Mouse (Mus musculus) small intestine, adult 2 months (tissue): ENCODE data around the gene Tmem108. TPM values are rescaled to one million over a fixed set of nuclear protein-coding genes. Genes with fewer than 3 reads are reported as not detected.

ENCODE experiments used
- H3K27ac ChIP-seq: fragments of 200-500 bp; 2 replicates; pipeline ENCODE4 v1.5.1; 2012; ENCODE audit warnings: low read depth, low read length, control low read depth, inconsistent platforms; ENCODE audit not compliant: insufficient read depth
- H3K27me3 ChIP-seq: fragments of 200-500 bp; 2 replicates; pipeline ENCODE4 v1.6.1; 2012; ENCODE audit warnings: mild to moderate bottlenecking, moderate library complexity, low read length, inconsistent platforms; ENCODE audit not compliant: control insufficient read depth, insufficient read depth
- H3K36me3 ChIP-seq: fragments of 200-500 bp; 2 replicates; pipeline ENCODE4 v1.6.1; 2012; ENCODE audit warnings: mild to moderate bottlenecking, low read length, control low read depth, inconsistent platforms; ENCODE audit not compliant: control insufficient read depth, insufficient read depth
- H3K4me1 ChIP-seq: fragments of 200-500 bp; 2 replicates; pipeline ENCODE4 v1.6.1; 2012; ENCODE audit warnings: low read length, inconsistent platforms, mixed read lengths; ENCODE audit not compliant: control insufficient read depth, insufficient read depth, insufficient read length
- H3K4me3 ChIP-seq: fragments of 200-500 bp; 2 replicates; pipeline ENCODE4 v1.5.1; 2012; ENCODE audit warnings: low read depth, mild to moderate bottlenecking, control low read depth, inconsistent platforms, low read length, moderate library complexity
- CTCF ChIP-seq: fragments of 200-500 bp; IDR thresholded peaks from 2 replicates; pipeline ENCODE4 v1.5.1; 2012; ENCODE audit warnings: low read depth, mild to moderate bottlenecking, control low read depth, inconsistent platforms, low read length, moderate library complexity, mixed read lengths; ENCODE audit not compliant: insufficient replicate concordance, insufficient read length; ENCODE audit errors: extremely low read depth
- POLR2A ChIP-seq: fragments of 200-500 bp; IDR thresholded peaks from 2 replicates; pipeline ENCODE4 v1.6.1; 2012; ENCODE audit warnings: low read depth, mild to moderate bottlenecking, control low read depth, inconsistent platforms, low read length, moderate library complexity
- WGBS: fragments of 180-500 bp; shearing (Covaris S2); methylation state at CpG from one replicate; pipeline ENCODE4 v1.1.7; 2018; 5-methylcytosine and 5-hydroxymethylcytosine counted together
- polyA plus RNA-seq: library from polyadenylated mRNA; depleted of rRNA; stranded (reverse); fragments of >200 nt; gene quantifications from 2 replicates; pipeline ENCODE4 v1.2.3, GENCODE M21; 2012

The Tmem108 gene
- polyA plus RNA-seq, 1 experiment: 0.85 TPM

DNA sequence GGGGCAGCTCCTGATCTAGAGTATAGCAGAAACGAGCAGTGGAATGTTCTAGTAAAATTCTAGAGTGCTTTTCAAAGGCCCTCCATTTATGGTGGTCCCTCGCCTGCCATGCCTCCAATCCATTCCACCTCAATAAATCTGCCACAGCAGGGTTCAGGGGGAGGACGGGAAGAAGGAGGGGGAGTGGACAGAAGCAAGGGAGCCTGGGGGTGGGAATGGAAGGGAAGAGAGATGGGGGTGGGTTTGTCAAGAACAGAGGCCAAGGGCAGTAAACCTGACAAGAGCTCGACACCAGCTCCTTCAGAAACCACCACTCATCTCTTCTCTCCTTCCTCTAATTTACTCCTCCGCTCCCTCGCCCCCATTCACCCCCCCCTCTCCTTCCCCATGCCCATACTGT, 238.6 kb downstream of the Tmem108 start:
- Histone ChIP-seq H3K27me3 (no peaks in the 10 kb centered on the region), H3K4me1 (no peaks in the 10 kb centered on the region), H3K4me3 (no peak overlapping the region), H3K27ac (no peak overlapping the region), H3K36me3 (no peaks in the 10 kb centered on the region)
- 49% methylated on average over 6 of the region's 6 CpGs for WGBS
- TF ChIP-seq CTCF (no peak), POLR2A (no peak)

DNA sequence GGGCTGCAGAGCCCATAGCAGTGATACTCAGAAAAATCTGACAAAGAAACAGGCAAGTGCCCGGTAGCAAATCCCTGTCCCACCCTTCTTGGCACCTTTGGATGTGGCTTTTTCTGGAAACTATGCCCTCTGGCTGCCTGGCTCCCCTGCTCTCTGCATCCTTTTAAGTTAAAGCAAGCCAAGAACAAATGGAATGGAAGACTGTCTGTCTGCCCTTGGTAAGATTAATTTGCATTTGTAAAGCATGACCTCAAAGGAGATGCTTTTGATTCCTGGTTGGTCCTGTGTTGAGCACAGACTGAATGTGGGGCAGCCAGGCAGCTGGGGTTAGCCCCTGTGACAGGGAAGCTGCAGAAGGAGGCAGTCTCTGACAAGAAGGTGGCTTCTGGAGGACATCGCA, 247.8 kb downstream of the Tmem108 start:
- 82% methylated on average over 2 of the region's 2 CpGs for WGBS
- Histone ChIP-seq H3K4me1 (no peaks in the 10 kb centered on the region), H3K4me3 (no peak overlapping the region), H3K27me3 (no peaks in the 10 kb centered on the region), H3K27ac (no peak overlapping the region), H3K36me3 (no peaks in the 10 kb centered on the region)
- TF ChIP-seq CTCF: no peak
- no peak for TF ChIP-seq POLR2A

DNA sequence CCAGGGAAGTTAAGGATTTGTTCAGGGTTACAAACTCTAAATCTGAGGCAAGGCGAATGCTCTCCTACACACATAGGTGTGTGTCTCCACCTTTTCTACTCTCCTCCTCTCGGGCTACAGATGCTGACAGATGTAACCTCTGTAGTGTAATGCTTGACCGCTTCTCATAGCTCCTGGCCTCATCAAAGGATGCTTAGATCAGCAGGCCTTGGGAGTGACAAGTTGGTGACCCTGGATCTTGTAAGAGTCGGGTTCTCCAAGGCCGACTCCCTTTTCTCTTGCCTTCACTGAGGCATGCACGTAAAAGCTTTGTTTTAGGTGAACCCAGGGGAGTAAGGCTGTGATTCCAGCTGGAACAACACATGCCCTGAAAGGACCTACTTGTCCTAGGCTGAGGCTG, 249.4 kb downstream of the Tmem108 start:
- Histone ChIP-seq H3K27ac (no peak overlapping the region), H3K4me1 (peaks cover 4% of the 10 kb centered on the region; the same call in 1 of the 2 replicates), H3K4me3 (no peak overlapping the region), H3K36me3 (no peaks in the 10 kb centered on the region), H3K27me3 (no peaks in the 10 kb centered on the region)
- TF ChIP-seq CTCF (no peak), POLR2A (no peak)
- WGBS: 80% methylated on average over 6 of the region's 6 CpGs

DNA sequence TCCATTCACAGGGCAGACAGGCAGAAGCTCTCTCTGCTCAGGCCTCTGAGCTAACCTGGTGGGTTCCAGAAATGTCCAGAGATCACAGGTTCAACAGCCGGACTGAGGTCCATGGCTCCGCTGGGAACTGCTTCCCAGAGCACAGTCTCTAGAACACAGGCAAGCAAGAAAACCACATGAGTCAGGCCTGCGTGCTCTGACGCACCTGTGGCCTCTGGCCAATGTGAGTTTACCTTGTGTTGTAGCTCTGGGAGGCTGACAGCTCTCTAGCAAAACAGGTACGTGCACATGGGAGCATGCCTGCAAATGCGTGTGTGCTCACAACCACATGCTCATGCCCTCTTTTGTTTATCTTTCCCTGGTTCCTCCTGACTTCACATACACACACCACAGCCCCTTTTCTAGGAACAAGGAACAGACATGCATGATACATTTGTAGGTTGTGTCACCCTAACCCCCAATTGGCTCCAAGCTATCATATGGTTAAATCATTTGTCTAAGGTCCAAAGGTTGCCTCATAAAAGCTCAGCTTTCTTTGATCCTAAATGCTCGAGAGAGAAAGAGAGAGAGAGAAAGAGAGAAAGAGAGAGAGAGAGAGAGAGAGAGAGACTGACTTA, 254.6 kb downstream of the Tmem108 start:
- H3K4me3 ChIP-seq: no peak overlapping the region
- peak overlapping the region; percentile 3; the same call in 1 of the 2 replicates for H3K27ac ChIP-seq
- TF ChIP-seq POLR2A: no peak
- no peak for TF ChIP-seq CTCF
- no peaks in the 10 kb centered on the region for H3K27me3 ChIP-seq
- peaks cover 9% of the 10 kb centered on the region; the same call in 1 of the 2 replicates for H3K4me1 ChIP-seq
- WGBS: 22% methylated on average over 7 of the region's 7 CpGs
- H3K36me3 ChIP-seq: no peaks in the 10 kb centered on the region

DNA sequence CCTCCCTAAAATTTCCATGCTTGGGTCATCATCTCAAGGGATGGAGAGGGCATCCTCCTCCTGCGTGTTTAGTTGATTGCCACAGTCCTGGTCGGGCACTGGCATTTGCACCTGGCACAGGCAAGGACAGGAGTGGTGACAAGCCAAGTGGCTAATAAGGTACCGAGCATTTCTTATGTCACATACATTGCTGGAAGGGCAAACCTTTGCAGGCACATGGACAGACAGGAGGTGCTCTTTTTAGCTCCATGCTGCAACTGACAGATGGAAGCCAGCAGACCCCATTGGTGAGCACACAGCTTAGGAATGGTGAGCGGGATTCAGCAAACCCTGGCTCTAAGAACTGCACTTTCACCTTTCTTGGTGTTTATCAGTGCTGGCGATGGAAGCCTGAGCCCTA, 256.6 kb downstream of the Tmem108 start:
- H3K27ac ChIP-seq: no peak overlapping the region
- no peak overlapping the region for H3K4me3 ChIP-seq
- peaks cover 9% of the 10 kb centered on the region; the same call in 1 of the 2 replicates for H3K4me1 ChIP-seq
- no peaks in the 10 kb centered on the region for H3K27me3 ChIP-seq
- no peaks in the 10 kb centered on the region for H3K36me3 ChIP-seq
- TF ChIP-seq CTCF (no peak), POLR2A (no peak)
- WGBS: 34% methylated on average over 5 of the region's 5 CpGs

DNA sequence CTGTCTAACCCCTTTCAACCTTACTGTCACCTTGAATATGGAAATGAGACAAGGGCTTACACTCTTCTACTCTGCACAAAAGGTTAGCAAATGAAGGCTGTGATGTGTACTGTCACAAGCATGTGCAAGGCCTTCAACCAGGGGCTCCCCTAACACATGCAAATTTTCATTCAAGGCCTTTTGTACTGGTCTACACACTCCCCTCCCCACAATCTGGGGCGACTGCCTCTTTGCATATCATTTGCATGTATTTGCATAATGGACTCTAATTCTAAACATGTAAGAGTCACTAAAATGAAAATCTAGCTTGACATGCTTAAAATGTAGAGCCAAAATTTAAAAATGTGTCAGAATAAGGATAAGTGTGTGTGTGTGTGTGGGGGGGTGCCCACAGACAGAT, 257.0 kb downstream of the Tmem108 start:
- 94% methylated on average over 1 of the region's 1 CpGs for WGBS
- Histone ChIP-seq H3K4me1 (peaks cover 9% of the 10 kb centered on the region; the same call in 1 of the 2 replicates), H3K4me3 (no peak overlapping the region), H3K27ac (no peak overlapping the region), H3K36me3 (no peaks in the 10 kb centered on the region), H3K27me3 (no peaks in the 10 kb centered on the region)
- no peak for TF ChIP-seq CTCF
- no peak for TF ChIP-seq POLR2A

DNA sequence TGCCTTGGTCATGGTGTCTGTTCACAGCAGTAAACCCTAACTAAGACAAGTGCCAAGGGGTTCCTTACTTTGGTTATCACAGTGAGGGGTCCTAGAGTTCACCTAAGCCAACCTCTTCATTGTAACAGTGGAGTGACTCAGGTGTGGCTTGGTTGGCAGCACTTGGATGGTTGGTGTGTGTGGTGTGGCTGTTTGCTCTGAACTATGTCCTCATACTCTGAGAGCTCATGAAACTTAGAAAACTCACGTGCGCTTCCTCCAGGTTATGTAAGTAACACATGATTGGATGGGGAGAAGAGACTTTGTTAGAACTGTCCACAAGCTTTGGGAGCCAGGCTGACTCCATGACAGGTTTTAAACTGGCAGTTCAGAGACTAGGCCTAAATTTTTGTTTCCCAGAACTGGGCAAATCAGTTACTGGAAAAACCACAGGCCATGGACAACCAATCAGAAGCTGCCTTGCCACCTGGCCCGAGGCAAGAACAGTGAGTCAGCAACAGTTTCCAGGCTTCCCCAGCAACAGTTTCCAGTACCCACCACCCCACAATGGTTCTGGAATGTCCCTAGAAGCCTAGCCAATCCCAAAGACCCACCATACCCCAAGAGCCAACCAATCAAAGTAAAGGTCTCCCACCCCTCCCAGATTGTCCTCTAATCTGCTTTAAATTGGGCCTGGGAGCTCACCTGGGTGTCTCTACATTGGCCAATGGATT, 257.9 kb downstream of the Tmem108 start:
- Histone ChIP-seq H3K4me1 (peaks cover 9% of the 10 kb centered on the region; the same call in 1 of the 2 replicates), H3K27me3 (no peaks in the 10 kb centered on the region), H3K27ac (no peak overlapping the region), H3K36me3 (no peaks in the 10 kb centered on the region), H3K4me3 (no peak overlapping the region)
- WGBS: 81% methylated on average over 3 of the region's 3 CpGs
- TF ChIP-seq POLR2A (no peak), CTCF (no peak)
